Mouse (Mus musculus) granulocyte monocyte progenitor cell, adult 5-6 weeks (primary cell): Measurements from ENCODE around the gene Trim71. TPM values are rescaled to one million over a fixed set of nuclear protein-coding genes. Genes with fewer than 3 reads are reported as not detected.

Experiments used
- ATAC-seq: replicated peaks from 2 replicates; pipeline ENCODE4 v1.8.0; 2016; ENCODE audit warnings: mild to moderate bottlenecking, moderate TSS enrichment, inconsistent platforms; ENCODE audit not compliant: poor library complexity, severe bottlenecking
- total RNA-seq, 2 experiments: library from RNA; stranded (forward) in 1 of 2; stranded (reverse) in 1 of 2; fragments of 200-712, 200-1000 nt in 1 of 2; fragments of >200 nt in 1 of 2; fragmentation: Nextera tagmentation in 1 of 2; gene quantifications; 2 replicates each; pipeline ENCODE4 v1.2.3; 2014 to 2017

Trim71 gene
- total RNA-seq, 2 experiments from 2014 or later, result not detected

DNA sequence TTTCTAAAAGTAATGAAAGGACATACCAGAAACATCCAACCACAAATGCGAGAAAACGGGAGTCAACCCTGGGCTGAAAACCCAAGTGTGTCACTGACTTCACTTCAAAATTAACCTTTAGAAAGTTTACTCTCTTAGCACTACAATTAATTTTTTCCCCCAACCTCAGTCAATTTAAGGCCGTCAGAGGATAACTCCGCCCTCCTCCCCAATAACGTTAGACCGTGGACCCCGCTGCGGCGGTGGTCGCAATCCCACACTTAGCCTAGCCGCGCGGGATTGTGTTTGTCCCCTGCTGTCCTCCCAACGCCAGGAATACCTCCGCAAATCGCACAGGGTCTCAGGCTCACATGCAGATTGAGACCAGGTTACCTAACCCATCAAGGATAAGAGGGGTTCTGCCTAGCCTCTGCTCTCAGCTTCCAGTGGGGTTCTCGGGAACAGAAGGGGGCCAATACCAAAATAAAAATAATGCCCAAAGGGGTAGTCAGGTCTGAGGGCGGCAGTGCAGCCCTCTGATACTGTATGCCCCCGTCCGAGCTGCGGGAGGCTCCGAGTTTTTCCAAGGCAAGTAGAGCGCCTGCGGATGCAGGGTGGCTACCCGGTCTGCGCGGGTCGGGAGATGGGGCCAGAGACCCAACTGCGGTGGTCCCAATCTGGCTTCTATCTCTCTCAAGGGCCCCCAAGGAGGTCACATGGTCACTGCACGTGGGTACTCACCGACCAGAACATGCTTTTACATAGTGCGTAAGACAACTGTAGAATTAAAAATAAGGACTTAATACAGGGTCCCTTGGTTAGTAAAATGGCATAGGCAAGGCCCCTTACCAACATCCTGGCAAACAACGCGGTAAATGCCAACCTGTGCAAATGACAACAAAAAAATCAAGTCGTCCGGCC is 3.1 kb downstream of the Trim71 start:
- no peak for ATAC-seq

DNA sequence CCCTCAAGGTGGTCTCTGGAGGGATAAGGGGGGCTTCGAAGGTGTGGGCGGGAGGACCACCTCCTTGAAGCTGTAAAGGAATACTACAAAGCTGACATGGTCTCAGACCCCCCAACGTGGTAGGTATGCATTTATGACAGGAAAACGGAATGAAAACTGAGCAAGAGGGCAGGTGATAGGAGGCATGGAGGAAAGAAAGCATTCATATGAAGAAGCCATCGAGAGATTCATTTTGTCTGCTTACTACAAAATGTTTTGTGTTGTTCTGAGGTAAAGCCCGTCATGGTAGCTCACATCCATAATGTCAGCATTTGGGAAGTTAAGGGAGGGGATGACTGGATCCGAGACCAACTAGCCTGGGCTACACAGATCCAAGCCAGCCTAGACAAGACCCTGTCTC is 4.0 kb downstream of the Trim71 start:
- ATAC-seq, result no peak

DNA sequence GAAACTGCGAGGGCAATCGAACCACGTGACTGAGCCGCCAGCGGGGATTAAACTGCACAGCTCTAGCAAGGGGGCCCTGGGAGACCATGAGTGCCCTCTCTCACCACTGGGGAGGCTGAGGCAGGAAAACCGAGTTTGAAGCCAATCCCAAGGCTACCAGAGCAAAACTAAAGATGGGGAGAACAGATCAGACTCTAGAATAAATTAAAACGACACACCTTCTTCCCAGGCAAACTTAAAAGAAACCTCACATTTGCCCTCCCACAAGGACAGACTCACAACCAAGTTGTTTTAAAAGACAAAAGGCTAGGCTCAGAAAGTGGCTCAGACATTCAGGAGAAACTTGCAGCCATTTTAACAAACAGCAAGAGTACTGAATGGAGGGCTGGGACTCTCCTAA is 7.1 kb downstream of the Trim71 start:
- ATAC-seq, result no peak

DNA sequence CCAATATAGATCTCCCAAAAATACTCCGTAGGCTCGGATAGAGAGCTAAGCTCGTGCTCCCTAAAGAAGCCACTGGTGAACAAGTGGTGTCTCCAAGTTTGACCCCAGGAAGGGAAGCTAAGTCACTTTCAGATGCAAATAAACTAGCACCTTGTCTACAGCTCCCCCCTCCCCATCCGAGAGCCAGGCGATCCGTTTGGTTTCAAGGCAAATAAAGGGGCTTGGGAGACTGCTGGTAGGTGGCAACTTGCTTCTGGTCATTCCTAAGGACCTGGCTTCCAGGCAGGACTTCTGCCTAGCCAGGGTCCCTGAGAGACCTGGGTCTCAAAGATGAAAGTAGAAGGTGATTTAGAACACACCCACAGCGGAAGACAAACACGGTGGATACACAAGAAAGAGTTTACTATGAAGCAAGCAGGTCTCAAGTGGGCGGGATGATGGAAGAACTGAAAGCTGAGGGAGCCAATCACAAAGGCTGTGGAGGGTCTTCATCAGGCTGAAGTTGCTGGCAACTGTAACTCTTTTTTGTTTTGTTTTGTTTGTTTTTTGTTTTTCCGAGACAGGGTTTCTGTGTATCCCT is 7.8 kb downstream of the Trim71 start:
- ATAC-seq, result no peak

DNA sequence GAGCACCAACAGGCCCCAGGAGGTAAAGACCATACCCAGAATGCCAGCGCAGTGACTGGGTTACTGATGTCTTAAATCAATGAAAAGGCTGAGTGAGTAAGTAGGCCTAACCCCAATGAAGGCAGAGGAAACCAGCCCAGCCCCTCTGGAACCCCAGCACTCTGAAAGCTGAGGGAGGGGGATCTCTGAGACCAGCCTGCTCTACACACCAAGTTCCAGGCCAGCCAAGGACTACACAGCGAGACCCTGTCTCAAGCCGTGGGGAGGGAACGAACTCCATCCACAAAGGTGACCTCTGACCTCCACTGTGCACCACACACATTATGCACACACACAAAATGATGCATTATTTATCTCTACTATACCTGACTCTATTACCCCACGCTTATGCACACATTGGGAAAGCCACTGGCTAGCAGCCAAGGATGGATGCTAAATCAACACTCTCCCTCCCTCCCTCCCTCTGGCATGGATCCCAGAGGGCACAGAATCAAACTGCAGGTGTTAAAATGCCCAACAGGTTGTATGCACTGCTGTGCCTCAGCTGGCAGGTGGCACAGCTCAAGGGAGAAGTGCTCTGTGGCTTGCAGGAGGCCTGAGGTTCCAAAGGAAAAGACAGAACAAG is 9.7 kb downstream of the Trim71 start:
- no peak for ATAC-seq

DNA sequence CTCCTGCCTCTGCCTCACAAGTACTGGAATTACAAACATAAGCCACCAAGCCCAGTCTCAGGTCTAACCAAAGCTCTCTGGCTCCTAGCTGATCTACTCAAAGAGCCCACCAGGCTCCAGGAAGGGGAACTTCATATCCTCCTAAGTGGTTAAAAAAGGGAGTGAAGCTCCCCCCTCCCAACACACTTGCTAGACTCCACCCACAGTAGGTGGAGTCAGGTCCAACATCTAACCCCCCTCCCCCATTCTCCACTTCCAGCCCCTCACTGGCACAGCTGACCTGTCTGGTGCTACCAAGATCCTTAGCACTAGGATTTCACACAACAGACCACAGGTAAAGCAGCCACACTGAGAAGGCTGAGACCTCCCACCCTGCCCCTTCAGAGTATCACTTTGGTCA is 10.3 kb downstream of the Trim71 start:
- peak; percentile 42 for ATAC-seq

DNA sequence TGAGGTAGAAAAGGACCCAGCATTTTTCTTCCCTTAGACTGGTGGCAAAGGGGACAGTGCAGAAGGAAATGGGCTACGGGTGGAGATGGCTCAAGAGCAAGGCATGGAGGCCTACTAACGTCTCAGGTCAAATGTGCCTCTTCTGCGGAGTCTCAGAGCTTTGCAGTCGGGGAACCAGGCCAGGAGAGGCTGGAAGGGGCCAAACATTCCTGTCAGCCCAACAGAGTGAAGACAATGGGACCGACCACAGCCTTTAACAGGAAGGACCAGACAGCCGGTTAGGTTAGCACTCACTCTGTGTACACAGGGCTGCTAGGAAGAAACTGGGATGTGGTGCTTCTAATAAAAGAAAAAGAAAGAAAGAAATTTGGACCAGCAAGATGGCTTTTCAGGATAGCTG is 14.1 kb downstream of the Trim71 start:
- no peak for ATAC-seq

DNA sequence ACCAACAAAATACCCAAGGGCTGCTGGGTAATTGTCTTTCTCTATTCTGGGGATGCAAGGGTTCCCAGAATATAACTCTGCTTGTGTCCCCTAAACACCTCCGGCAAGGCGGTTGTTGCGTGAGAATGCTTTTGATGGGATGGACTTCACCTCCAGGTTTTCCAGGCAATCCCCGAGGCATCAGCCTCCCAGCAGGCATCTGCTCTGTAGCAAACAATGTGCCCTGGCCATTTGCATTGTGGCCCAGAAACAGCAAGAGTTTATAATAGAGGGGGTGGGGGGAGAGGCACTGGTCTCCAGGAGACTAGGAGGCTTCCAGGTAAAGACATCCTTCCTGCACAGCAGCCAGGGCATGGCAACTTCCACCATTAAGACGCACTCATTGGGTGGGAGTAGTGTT is 15.1 kb downstream of the Trim71 start:
- ATAC-seq, result no peak

DNA sequence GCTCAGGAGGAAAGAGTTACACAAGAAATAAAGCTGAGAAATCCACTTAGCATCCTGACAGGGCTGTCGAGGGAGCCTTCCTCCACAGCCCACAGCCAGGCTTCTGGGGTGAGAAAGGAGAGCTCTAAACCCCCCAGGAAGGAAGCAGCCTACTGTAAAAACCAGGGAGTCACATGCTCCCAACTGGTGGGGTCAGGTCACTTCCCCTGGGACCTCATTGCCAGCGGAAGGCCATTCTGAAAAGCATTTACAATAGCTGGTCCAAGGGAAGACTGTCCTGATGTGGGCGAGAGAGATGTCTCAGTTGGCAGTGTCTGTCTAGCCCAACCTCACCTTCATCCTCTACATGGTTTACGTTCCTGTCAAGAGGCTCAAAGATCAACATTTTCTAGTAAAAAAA is 15.7 kb downstream of the Trim71 start:
- no peak for ATAC-seq

DNA sequence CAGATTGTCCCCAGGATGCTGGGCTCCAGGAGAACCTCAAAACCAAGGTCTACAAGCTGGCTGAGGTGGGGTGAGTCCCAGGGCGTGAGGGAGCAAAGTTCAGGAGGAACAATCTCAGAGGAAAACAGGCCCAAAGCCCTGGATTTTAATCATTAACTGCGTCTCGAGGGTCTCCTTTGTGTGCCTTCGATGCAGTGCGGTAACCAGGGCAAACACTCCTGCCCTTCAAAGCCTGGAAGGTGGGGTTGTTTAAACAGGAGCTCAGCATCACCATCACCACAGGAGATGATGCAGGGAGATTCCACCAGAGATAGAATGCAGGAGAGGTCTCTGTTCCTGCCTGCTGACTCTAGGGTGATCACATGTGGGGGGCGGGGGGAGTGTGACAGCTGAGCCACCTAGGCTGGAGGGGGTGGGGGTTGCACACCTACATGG is 16.5 kb downstream of the Trim71 start:
- no peak for ATAC-seq

DNA sequence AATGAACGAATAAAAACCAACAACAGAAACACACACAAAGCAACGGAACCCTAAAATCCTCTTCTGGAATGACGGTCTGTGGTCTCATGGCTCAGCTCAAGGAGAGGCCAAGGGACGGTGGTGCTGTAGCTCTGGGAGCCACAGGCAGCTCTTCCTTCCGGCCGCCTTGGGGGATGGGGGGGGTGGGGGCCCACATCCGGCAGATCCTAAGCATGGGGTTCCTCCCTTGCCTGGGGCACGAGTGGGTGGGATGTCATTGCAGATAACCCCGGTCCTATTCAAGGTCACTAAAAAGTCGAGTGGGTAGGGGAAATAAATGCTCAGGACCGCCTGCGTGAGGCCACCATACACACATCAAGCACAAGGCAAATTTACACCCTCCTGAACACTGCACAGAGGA is 17.4 kb downstream of the Trim71 start:
- ATAC-seq, result 0 out of 2 replicates have a peak, but pooled peaks have one; percentile 42

DNA sequence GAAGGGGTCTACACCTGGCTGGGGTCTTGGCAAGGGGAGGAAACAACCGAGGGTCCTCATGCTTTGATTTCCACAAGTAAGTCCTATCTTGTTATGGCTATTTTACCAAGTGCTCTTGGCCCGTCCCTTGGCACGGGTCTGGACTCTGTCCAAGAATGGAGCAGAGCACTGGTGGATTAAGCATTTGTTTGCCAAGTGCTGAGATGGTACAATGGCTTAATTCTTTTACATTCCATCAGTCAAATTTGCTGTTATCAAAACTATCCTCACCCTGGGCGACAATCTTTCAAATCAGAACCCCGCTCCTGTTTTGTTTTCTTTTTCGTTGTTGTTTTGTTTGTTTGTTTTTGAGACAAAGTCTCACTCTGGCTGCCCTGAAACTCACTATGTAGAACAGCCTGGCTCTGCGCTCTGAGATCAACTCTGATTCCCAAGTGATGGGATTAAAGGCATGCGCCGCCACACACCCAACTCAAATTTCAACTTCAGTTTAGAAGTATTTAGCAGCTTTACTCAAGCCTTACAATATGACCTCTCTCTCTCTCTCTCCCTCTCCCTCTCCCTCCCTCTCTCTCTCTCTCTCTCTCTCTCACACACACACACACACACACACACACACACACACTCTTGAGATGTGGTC is 19.3 kb downstream of the Trim71 start:
- no peak for ATAC-seq

DNA sequence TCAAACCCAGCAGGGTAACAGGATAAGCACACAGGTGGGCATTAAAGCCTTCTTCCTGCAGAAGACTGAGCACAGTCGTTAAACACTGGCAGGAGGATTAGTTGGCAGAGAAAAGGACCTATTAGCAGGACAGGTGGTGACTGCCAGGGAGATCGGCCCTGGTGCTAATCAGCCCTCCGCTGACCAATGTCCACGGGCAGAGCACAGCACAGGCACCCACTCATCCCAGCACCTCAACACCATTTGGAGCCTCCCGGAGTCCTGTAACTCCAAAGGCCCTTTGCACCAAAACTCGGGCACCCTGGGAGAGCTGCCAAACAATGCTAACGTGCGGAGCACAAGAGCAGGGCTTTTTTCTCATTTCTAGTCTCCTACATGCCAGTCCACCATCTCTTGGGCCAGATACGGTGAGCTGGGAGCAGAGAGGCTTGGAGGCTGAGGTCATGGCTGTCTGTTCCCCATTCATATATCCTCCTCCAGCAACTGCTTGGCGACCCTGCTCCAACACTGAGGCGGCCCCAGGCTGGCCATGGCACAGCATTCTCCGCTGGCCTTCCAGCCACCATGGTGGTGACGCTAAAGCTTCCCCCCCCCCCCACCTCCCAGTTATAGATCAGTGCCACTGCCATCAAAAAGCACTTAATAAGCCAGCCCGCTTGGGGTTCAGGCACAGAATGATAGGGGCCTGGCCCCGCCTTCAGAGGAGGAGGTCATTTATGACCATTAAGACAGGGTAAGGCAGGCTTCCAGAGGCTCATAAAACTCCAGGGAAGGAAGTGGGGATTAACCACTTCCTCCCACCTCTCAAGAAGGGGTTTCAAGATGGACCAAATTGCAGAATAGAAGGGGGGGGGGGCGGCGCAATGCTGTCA is 20.1 kb downstream of the Trim71 start:
- ATAC-seq, result no peak

DNA sequence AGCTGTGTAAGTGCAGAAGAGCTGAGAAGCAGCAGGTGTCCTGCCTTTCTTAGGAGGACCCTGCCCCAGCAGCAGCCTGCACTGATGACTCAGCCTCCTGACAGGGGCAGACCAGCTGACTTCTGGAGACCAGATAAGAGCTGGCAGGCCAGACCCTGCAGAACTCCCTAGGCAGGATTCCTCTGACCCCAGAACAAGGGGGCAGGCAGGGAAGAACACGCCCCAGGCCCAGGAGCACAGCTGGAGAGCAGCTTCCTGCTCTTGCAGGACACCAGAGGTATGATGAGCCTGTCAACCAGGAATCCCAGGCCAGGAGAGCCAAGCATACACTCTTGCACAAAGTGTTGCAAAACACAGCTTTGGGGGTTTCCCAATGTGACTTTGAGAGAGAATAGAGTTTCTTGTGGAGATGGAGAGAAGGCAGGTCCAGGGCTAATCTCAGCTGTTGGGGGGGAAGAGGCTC is 22.9 kb downstream of the Trim71 start:
- ATAC-seq, result peak; percentile 86

DNA sequence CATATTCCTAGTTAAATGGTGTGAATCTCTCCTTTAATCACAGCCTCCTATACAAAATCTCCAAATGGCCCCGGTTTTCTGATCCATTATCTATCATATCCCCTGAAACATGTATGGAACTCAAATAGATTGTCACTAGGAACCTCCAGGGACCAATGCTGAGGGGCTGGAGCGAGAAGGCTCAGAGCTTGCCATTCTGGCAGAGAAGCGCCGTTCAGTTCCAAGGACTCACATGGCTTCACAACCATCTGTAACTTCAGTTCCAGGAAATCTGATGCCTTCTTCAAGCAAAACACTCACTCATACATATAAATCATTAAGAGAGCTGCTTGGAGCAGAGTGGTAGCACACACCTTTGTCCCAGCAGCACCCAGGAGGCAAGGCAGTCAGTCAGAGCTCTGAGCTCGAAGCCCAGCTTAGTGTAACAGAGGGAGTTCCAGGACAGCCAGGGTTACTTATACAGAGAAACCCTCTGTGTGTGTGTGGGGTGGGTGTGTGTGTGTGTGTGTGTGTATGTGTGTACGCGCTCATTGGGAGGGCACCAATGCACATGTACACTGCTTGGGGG is 25.1 kb downstream of the Trim71 start:
- ATAC-seq, result no peak

DNA sequence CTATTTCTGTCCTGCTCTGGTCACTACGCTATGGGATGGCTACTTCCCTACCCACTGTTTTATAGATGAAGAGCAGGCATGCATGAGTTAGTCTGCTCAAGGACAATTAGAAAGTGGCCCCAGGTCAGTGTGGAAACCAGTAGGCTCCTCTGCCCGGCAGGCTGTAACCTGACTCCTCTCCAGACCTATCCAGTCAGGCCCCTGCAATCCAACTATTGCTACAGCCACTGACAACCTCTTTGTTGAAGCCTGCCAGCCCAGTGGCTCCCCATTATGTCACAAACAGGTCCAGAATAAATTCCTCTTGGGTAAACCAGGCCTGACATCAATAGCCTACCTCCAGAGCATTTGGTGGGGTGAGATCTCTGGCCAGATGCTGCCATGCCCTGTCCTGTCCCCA is 27.5 kb downstream of the Trim71 start:
- ATAC-seq, result no peak

DNA sequence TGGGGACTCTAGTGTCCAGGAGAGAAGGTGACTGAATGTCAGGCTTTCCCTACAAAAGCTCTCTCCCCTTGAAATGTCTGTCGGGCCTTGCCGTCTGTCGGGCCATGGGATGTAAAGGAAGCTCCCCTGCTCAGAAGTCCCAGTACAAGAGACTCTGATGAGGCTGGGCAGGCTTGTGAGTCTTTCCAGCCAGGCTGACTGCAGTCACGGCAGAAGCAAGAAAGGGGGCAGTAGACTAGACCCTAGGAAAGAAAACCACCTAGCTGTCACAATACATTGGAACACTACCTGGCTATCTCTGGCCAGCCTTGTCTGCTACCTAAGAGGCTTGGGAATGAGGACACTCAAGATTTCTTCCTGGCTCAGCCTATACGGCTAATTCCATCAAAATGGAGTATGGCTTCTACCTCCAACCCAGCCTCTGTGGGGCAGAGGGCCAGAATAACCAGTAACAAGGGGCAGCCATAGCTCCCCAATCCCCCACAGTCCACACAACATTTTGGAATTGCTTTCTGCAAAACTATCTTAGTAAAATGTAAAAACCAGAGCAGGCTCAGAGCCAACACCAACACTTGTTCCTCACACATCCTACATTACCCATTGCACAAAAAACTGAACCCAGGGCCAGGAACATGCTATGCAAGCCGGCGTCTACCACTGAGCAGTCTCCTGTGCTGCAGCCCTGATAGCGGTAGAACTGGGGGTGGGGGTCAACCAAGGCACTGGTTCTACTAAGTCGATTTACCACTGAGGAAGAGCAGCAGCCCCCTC is 29.2 kb downstream of the Trim71 start:
- no peak for ATAC-seq

DNA sequence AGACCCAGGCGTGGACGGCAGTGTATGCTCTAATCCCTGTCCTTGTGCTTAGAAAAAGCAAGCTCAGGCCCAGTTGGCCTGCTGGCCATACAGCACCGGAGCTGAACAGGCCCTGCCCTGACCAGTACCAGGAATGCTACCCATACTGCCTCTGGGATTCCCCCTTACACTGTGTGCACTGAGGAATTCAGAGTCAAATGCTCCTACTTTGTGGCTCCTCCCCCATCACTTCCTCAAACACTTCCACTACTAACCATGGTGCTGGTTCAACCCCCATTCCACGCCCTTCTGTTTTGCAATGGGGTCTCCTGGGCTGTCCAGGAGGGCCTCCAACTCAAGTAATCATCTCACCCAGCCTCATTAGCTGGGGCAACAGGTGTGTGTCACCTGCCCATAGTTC is 30.3 kb downstream of the Trim71 start:
- ATAC-seq, result peak; percentile 91

DNA sequence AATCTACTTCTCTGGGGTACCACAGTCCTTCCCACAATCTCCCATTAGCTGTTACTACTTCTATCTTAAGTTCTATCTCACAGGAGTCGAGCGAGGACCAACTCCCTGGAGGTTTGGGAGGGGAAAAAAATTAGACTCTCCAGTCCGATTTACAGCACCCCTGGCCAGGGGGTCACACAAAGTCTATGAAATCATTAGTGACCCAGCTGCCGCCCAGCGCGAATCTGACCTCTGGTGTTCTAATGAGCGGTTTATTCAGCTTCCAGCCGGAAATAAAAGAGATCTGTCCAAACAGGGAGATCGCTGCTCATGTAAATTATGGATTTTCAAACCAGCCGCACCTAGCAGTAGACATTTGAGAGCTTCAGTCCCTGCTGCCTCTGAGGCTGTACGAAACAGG is 32.9 kb downstream of the Trim71 start:
- no peak for ATAC-seq
